Mouse (Mus musculus) cerebellum, postnatal 25 days (tissue): ENCODE results near the gene Sectm1b.
"Not testable (repeated sequence)": the region's sequence is repeated elsewhere in the genome, so short reads cannot be mapped to it uniquely, and the experiment has no call there.

Experiments
- DNase-seq, 2 experiments: peaks; one replicate each; pipeline ENCODE4 v3.0.0; 2021; ENCODE audit warnings: mixed read lengths in 2 of 2

Gene Sectm1b

DNA sequence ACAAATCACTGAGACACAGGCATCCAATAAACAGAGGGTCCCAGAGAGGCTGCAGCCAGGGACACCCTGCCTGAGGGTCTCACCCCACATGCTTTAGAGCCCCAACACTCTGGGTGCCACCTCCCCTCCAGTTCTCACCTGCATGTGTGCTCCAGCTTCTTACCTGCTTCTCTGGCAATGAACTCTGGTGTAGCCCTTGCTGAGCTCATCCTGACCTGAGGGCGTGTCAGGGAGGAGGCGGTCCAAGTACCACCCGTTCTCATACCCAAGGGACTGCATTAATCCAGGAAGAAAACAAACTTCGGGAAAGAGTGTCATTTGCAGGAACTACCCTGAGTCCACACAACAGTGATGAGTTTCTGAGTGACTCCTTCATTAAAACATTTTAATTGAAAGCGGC is at the start of gene Sectm1b:
Gene Sectm1b (minus strand): TSS at position 191 of the 400 bp plus-strand sequence.
- DNase-seq = no peak

GRCm38 (mm10) chr11:121112091-121112775 is 48.9 kb upstream of the Sectm1b start:
- peak; percentile 70 to 83 for DNase-seq

- no peak for DNase-seq
Measured at GRCm38 (mm10) chr11:121111601-121112000, 48.2 kb upstream of the Sectm1b start.

DNA sequence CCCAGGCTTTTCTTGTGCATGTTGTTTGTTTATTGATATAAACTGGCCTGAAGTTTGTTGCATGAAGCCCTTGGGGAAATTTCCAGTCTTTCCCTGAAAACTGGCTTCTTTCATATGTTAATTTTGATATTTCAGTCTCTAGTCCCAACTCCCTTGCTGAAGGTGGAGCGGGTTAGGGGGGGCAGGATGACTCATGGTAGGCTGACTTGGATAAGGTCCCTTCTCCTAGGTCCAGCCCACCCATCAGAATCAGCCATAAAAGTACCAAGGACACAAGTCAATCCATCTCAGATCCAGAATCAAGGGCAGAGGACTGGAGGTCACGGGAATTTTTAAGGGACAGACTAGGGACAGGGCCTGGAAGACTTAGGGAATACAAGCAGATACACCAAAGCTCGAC is 47.7 kb upstream of the Sectm1b start:
- no peak for DNase-seq

- DNase-seq = peak; percentile 34 to 48
Measured at GRCm38 (mm10) chr11:121109986-121110385, 46.6 kb upstream of the Sectm1b start.

GRCm38 (mm10) chr11:121108061-121108460 is 44.7 kb upstream of the Sectm1b start:
- DNase-seq = no peak

DNA sequence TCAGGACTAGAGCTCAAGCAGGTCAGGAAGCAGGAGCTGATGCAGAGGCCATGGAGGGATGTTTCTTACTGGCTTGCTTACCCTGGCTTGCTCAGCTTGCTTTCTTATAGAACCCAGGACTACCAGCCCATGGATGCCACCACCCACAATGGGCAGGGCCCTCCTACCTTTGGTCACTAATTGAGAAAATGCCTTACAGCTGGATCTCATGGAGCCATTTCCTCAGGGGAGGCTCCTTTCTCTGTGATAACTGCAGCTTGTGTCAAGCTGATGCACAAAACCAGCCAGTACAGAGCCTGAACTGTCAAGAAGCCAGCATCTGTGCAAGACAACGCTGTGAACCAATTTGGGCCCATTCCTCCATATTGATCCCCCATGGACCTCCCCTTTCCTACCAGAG is 43.9 kb upstream of the Sectm1b start:
- not testable (repeated sequence) for DNase-seq

DNA sequence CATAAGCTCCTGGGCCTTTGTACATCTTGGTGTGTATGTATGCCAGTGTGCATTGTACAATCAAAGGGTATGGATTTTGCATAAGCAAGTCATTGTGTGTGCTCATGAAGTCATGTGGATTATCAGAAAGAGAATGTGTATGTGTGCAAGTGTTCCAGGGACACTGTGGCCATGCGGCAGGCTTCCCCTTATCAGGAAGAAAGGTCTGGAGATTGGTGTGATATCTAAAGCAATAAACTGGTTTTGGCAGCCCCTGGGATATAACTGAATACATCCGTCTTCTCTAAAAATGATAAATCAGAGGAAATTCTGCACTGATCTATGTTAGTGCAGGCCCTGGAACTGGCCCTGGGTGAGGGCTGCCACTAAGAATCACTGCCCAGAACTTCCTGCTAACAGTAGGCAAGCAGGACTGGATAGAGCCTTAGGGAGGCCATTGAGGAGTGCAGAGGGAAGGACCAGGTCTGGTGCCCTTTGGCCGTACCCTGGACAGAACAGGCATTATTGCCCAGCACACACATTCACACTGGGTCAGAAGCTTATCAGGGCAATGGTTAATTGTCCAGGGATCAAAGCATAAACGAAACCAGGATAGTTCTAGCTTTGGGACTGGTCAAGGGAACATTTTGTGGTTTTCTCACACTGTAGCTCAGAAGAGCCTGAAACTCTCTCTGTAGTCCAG is 37.9 kb upstream of the Sectm1b start:
- no peak for DNase-seq

- DNase-seq = no peak
Measured at GRCm38 (mm10) chr11:121100692-121101091, 37.3 kb upstream of the Sectm1b start.

- DNase-seq = no peak
Measured at GRCm38 (mm10) chr11:121099762-121100161, 36.4 kb upstream of the Sectm1b start.

DNA sequence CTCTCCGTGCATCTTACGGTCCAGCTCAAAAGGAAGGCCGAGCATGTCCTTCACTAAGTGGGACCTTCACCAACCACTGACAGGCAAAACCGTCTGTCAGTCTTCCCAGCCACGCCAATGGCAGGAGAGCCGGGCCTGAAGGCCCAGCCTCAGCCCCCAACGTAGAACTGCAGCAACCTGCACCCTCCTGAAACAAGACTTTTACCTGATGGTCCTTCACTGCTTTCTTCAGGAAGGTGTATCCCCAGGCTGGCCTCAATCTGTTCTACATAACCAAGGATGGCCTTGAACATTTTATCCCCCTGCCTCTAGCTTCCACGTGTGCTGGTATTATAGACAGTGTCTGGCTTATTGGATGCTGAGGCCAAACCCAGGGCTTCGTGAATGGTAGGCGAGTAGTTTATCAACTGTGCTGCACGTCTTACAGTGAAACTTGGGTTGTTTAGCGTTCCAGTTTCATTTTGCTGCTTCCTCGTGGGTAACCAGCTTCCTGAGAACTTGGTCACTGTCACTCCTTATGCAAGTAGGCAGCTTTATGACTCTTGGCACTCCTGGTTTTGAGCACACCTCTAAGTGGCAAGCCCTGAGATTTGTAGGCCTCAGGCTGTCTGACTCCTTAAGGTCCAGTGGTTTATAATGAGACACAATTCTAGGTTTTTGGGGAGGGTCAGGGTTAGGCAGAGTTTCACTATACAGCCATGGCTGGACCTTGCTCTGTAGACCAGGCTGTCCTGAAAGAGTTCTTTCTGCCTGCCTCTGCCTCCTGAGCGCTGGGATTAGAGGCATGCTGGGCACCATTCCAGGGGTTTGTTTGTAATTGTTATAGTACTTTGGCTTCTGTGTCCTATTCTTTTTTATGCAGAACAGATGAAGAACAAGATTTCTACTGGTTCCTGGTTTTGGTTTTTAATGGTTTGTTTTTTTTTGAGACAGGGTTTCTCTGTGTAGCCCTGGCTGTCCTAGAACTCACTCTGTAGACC is 29.5 kb upstream of the Sectm1b start:
- no peak for DNase-seq

DNA sequence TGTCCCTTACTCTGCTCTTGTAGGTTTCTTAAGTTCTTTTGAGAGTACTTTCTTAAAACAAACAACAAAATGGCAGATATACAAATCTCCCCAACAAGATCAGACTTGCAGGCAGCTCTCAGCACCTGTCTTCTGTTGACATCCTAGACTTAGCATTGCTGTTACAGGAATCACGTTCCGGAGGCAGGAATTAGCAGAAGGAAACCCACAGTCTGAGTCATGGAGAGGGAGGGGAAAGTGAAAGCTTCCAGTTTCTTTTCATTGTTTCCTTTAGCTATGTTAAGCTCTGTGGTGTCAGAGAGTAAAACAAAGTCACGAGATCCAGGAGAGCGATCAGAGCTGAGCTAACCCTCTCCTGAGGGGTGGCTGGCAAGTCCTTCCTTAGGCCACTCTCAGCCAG is 27.6 kb upstream of the Sectm1b start:
- DNase-seq = no peak

- no peak for DNase-seq
Measured at GRCm38 (mm10) chr11:121089756-121090546, 26.6 kb upstream of the Sectm1b start.

DNA sequence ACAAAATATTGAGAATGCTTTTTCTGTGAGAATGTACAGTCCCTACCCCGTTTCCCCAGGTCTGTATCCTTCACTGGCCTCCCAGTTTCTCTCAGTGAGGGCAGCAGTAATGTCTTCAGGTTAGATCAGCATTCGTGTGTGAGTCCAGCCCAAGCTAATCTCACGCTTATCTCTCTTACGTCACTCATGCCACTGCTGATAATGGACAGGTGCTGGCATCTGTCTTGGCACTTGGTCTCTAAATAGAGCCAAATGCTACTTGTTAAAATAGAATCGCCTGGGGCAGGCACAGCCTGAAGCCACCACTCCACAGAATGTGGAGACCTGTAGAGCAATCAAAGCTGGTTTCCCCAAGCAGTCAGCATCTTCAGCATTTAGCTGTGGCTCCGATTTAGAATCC is 25.6 kb upstream of the Sectm1b start:
- no peak for DNase-seq

- no peak for DNase-seq
Measured at GRCm38 (mm10) chr11:121086296-121086695, 22.9 kb upstream of the Sectm1b start.

GRCm38 (mm10) chr11:121085181-121085580 is 21.8 kb upstream of the Sectm1b start:
- no peak for DNase-seq

GRCm38 (mm10) chr11:121082857-121083500 is 19.6 kb upstream of the Sectm1b start:
- DNase-seq = no peak

DNA sequence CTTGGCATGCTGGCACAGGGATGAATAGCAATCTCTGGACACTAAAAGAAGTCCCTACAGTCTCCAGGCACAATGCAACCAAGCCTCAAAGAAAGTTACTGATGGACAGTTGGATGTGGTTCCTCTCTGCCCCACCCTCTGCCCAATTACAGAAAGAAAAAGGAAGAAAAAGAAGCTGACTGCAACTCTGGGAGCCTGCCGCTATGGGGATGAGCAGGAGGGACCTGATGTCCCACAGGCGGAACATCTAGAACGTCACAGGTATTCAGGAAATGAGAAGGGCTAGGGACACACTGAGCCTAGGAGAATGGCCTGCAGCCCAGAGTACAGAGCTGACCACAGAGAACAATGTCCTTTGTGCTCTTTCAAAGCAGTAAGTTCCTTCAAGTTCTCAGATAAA is 18.9 kb upstream of the Sectm1b start:
- no peak for DNase-seq

GRCm38 (mm10) chr11:121081120-121081519 is 17.8 kb upstream of the Sectm1b start, which contains the start of gene Sectm1a:
Gene Sectm1a (minus strand): TSS chr11:121081220.
- DNase-seq = no peak

DNA sequence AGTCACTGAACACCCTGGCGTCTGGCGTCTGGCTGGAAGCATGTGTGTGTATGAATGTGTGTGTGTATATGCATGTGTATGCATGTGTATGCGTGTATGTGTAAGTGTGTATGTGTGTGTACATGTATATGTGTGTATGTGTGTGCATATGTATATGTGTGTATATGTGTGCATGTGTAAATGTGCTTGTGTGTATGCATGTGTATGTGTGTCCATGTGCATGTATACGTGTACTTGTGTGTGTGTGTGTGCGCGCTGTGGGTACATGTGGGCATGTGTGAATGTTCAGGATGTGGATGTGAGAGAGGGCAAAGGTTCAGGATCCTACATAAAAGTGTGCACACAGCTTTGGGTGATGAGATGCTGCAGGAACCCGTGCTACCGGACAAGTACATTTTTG is 17.0 kb upstream of the Sectm1b start:
- DNase-seq = no peak

DNA sequence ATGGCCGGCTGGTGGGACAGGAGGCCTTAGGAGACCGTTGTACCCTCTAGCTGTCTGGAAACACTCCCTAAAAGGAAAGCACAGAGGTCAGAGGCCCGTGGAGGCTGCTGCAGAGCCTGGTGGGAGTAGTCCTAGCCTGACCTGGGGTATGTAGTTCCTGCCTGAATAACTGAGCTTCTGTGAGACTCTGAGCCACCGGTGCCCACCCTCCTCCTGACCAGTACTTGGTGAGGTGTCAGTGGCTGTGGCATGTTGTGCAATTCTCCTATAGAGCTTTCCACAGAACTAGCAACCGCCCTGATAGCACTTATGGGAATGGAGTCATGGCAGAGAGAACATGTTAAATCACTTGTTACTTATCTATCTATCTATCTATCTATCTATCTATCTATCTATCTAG is 12.3 kb upstream of the Sectm1b start:
- DNase-seq = no peak

DNA sequence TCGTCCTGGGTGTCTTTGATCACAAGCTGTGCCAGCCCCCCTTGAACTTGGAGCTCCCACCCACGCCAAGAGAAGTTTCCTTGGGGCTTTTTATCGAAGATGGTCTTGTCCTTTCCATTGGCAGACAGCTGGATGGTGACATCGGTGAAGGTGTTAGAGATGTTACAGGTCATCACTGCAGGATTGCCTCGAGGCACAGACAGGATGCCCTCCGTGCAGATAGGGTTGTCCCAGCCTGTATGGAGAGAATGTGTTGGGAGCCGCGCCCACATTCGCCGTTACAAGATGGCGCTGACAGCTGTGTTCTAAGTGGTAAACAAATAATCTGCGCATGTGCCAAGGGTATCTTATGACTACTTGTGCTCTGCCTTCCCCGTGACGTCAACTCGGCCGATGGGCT is 6.3 kb upstream of the Sectm1b start:
- not testable (repeated sequence) for DNase-seq
